Mouse (Mus musculus) c-Kit-positive CD71-positive TER-119-negative erythroid progenitor cells, embryonic 14.5 days (primary cell): ENCODE measurements at regions not wholly inside any gene's neighbourhood (a gene's known extent, or its start where the extent isn't known, plus 50 kb on each side); places are given as distances from the start of the nearest gene placed in this dataset.
"Not testable (repeated sequence)": the region's sequence is repeated elsewhere in the genome, so short reads cannot be mapped to it uniquely, and the experiment has no call there.

Experiments used
- DNase-seq: peaks from one replicate; pipeline ENCODE4 v3.0.0-alpha.2; 2013; ENCODE audit warnings: low read depth

- no peak for DNase-seq
Measured at GRCm38 (mm10) chr1:193536552-193536951, 166.5 kb upstream of the Camk1g start.

GRCm38 (mm10) chr1:193534449-193534848 lies 164.4 kb upstream of the Camk1g start:
- no peak for DNase-seq

- no peak for DNase-seq
Measured at GRCm38 (mm10) chr1:193526501-193526900, 156.4 kb upstream of the Camk1g start.

- no peak for DNase-seq
Measured at GRCm38 (mm10) chr1:193522007-193522406, 151.9 kb upstream of the Camk1g start.

GRCm38 (mm10) chr1:193518840-193519239 lies 148.7 kb upstream of the Camk1g start:
- DNase-seq, result no peak

GRCm38 (mm10) chr1:193517968-193518367 lies 147.9 kb upstream of the Camk1g start:
- no peak for DNase-seq

GRCm38 (mm10) chr1:193517293-193517692 lies 147.2 kb upstream of the Camk1g start:
- no peak for DNase-seq

- no peak for DNase-seq
Measured at GRCm38 (mm10) chr1:193516395-193516794, 146.3 kb upstream of the Camk1g start.

- DNase-seq, result no peak
Measured at GRCm38 (mm10) chr1:193513929-193514710, 144.0 kb upstream of the Camk1g start.

- DNase-seq, result no peak
Measured at GRCm38 (mm10) chr1:193510066-193510793, 140.1 kb upstream of the Camk1g start.

GRCm38 (mm10) chr1:193508271-193508670 lies 138.2 kb upstream of the Camk1g start:
- no peak for DNase-seq

- DNase-seq, result no peak
Measured at GRCm38 (mm10) chr1:193506991-193507390, 136.9 kb upstream of the Camk1g start.

- no peak for DNase-seq
Measured at GRCm38 (mm10) chr1:193505381-193505780, 135.3 kb upstream of the Camk1g start.

- no peak for DNase-seq
Measured at GRCm38 (mm10) chr1:193504611-193505010, 134.5 kb upstream of the Camk1g start.

- peak; percentile 10 for DNase-seq
Measured at GRCm38 (mm10) chr1:193503624-193504325, 133.7 kb upstream of the Camk1g start.

GRCm38 (mm10) chr1:193496265-193497183 lies 126.4 kb upstream of the Camk1g start:
- no peak for DNase-seq

GRCm38 (mm10) chr1:193488039-193488438 lies 117.9 kb upstream of the Camk1g start:
- no peak for DNase-seq

GRCm38 (mm10) chr1:193486668-193487067 lies 116.6 kb upstream of the Camk1g start:
- DNase-seq, result not testable (repeated sequence)

- DNase-seq, result no peak
Measured at GRCm38 (mm10) chr1:193484977-193485376, 114.9 kb upstream of the Camk1g start.

- DNase-seq, result no peak
Measured at GRCm38 (mm10) chr1:193477298-193477697, 107.2 kb upstream of the Camk1g start.

- DNase-seq, result no peak
Measured at GRCm38 (mm10) chr1:193476805-193477204, 106.7 kb upstream of the Camk1g start.

GRCm38 (mm10) chr1:193466306-193466705 lies 96.2 kb upstream of the Camk1g start:
- no peak for DNase-seq
